Mouse (Mus musculus): ENCODE data around the gene Rasgef1a.

DNA sequence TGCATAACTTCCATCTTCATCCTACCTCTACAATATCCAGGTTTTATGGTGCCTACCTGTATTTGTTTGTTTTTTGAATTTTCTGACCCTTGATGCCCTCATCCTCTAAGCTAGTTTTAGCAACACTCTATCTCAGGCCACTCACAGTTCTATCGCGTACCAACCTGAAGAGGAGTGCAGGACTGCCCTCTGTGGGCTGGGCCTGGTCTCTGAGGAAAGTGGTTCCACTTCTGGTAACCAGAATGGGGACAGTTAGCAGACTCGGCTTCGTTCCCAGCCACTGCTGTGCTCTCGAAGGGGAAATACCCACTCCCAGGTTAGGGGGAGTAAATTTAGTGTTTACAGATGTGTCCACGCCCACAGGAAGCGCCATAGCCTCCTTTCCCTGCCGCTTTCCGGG is 44.5 kb upstream of the Rasgef1a start:
- no peak for TF ChIP-seq GATA1 (IDR thresholded peaks at IDR 0.05; ENCODE audit: borderline replicate concordance, low read length)
- TF ChIP-seq FLI1 (IDR thresholded peaks at IDR 0.05; ENCODE audit: low read length) = no peak
